Mouse (Mus musculus) olfactory bulb, adult 2 months (tissue): ENCODE measurements around the gene Ruvbl2.

ENCODE experiments used
- CTCF ChIP-seq: fragments of 200-500 bp; IDR thresholded peaks from 2 replicates; pipeline ENCODE4 v1.5.1; 2012; ENCODE audit warnings: low read depth, mild to moderate bottlenecking, low read length, moderate library complexity; ENCODE audit not compliant: insufficient read depth
- POLR2A ChIP-seq: fragments of 200-500 bp; IDR thresholded peaks from 2 replicates; pipeline ENCODE4 v1.6.1; 2012; ENCODE audit warnings: mild to moderate bottlenecking, low read depth, low read length, moderate library complexity; ENCODE audit not compliant: insufficient read depth

DNA sequence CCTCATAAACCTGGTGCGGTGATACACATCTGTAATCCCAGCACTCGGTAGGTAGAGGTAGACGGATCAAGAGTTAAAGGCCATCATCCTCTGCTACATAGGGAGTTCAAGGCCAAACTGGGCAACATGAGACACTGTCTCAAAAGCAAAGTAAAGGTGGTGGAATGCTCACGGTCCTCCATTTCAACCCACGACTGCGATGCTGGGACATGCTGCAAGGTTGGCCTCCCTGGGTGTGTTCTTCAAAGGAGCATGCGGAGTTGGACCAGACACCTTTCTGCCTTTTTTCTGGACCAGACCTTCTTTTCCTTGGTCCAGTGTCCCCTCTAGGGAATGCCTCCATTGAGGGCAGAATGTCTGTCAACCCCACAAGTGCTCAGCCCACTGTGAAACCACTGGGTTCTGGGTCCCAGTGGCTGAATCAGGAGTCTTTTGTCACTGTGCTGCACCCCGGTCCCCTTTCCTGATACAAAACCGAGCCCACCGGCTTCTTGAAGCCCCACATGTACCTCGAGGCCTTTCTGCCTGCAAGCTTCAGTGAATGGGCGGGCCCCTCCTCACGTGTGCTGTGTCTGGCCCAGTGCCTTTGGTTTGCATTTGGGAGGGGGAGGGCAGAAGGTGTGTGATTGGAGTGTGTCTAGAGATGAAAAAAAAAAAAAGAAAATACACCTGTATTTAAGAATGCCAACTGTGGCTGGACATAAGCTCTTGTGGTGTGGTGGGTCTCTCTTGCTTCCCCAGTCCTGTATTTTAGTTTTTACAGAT is 18.2 kb upstream of the Ruvbl2 start:
- TF ChIP-seq CTCF, result no peak
- no peak for TF ChIP-seq POLR2A
